18 mouse cellular contexts compared by ENCODE assay signal in genomic region chr19:26208760-26209159, GRCm38 (mm10).
"Had no signal": no experiment of that assay in that cellular context is flagged by ENCODE, and none has a peak within 500 bp of the region (broad histone marks: within the 10 kb centered on the region; RNA-seq: fewer than 3 reads in every experiment).

No protein-coding gene starts in this region.

- H3K4me2 ChIP-seq: liver, embryonic 11.5 days; liver, embryonic 13.5 days; liver, embryonic 15.5 days; lung, embryonic 15.5 days; neural tube, embryonic 12.5 days; stomach, embryonic 15.5 days had no signal

- H3K27ac ChIP-seq: liver, embryonic 13.5 days; liver, embryonic 15.5 days; lung, embryonic 15.5 days; macrophage; neural tube, embryonic 12.5 days; stomach, embryonic 15.5 days; stomach, postnatal 0 days had no signal

- ATAC-seq: liver, postnatal 0 days; lung, postnatal 0 days had no signal

- H3K4me3 ChIP-seq: liver, embryonic 13.5 days; liver, embryonic 15.5 days; lung, embryonic 15.5 days; megakaryocyte, embryonic 14.5 days; neural tube, embryonic 12.5 days; stomach, embryonic 15.5 days had no signal

- DNase-seq: liver, embryonic 13.5 days; liver, postnatal 0 days; lung, adult 2 months; lung, postnatal 14 days; lung, postnatal 36 days; right cerebral cortex, postnatal 14 days; thymus, adult 2 months; thymus, postnatal 25 days; thymus, postnatal 4 days had no signal

- H3K27me3 ChIP-seq: liver, embryonic 13.5 days; liver, embryonic 15.5 days; lung, embryonic 15.5 days; megakaryocyte, embryonic 14.5 days; neural tube, embryonic 12.5 days; stomach, embryonic 15.5 days had no signal

- H3K9ac ChIP-seq: liver, embryonic 13.5 days; liver, embryonic 15.5 days; liver, postnatal 0 days; lung, embryonic 15.5 days; neural tube, embryonic 12.5 days; stomach, embryonic 15.5 days had no signal

- H3K9me3 ChIP-seq: liver, embryonic 13.5 days; liver, embryonic 15.5 days; lung, embryonic 15.5 days; megakaryocyte, embryonic 14.5 days; neural tube, embryonic 12.5 days; stomach, embryonic 15.5 days had no signal

- H3K36me3 ChIP-seq: liver, embryonic 13.5 days; liver, embryonic 15.5 days; lung, embryonic 15.5 days; neural tube, embryonic 12.5 days; stomach, embryonic 15.5 days had no signal

- H3K4me1 ChIP-seq: liver, embryonic 13.5 days; liver, embryonic 15.5 days; lung, embryonic 15.5 days; megakaryocyte, embryonic 14.5 days; neural tube, embryonic 12.5 days; stomach, embryonic 15.5 days had no signal
